26 mouse cellular contexts compared by ENCODE assay signal in genomic region chr7:132357841-132358237, GRCm38 (mm10).
"Had no signal": no experiment of that assay in that cellular context is flagged by ENCODE, and none has a peak within 500 bp of the region (broad histone marks: within the 10 kb centered on the region; RNA-seq: fewer than 3 reads in every experiment).

No protein-coding gene starts in this region.

- H3K4me1 ChIP-seq: forebrain, embryonic 15.5 days had no signal

- ATAC-seq: forebrain, embryonic 13.5 days; forebrain, embryonic 14.5 days; forebrain, embryonic 15.5 days; forebrain, embryonic 16.5 days; forebrain, postnatal 0 days had no signal

- H3K9me3 ChIP-seq: embryonic facial prominence, embryonic 10.5 days; embryonic facial prominence, embryonic 12.5 days; embryonic facial prominence, embryonic 13.5 days; embryonic facial prominence, embryonic 15.5 days; forebrain, embryonic 10.5 days; forebrain, embryonic 12.5 days; forebrain, embryonic 13.5 days; forebrain, embryonic 15.5 days had no signal

- H3K9ac ChIP-seq: embryonic facial prominence, embryonic 12.5 days; embryonic facial prominence, embryonic 13.5 days; embryonic facial prominence, embryonic 15.5 days; forebrain, embryonic 12.5 days; forebrain, embryonic 13.5 days; forebrain, embryonic 15.5 days; forebrain, postnatal 0 days had no signal

- H3K27ac ChIP-seq: embryonic facial prominence, embryonic 12.5 days; embryonic facial prominence, embryonic 13.5 days; embryonic facial prominence, embryonic 15.5 days; forebrain, embryonic 12.5 days; forebrain, embryonic 13.5 days; forebrain, embryonic 15.5 days; gastrocnemius, adult 2 months had no signal

- H3K36me3 ChIP-seq: embryonic facial prominence, embryonic 10.5 days; embryonic facial prominence, embryonic 12.5 days; embryonic facial prominence, embryonic 13.5 days; embryonic facial prominence, embryonic 15.5 days; forebrain, embryonic 10.5 days; forebrain, embryonic 12.5 days; forebrain, embryonic 15.5 days had no signal

- H3K4me2 ChIP-seq: embryonic facial prominence, embryonic 12.5 days; embryonic facial prominence, embryonic 13.5 days; embryonic facial prominence, embryonic 15.5 days; forebrain, embryonic 12.5 days; forebrain, embryonic 13.5 days; forebrain, embryonic 15.5 days had no signal

- H3K27me3 ChIP-seq: embryonic facial prominence, embryonic 15.5 days; forebrain, embryonic 13.5 days; forebrain, embryonic 15.5 days had no signal

- DNase-seq: cerebellum, adult 2 months; cerebellum, adult 8-10 months; cerebellum, adult 9-10 months; cerebellum, adult 9-11 months; cerebellum, postnatal 10 days; cerebellum, postnatal 14 days; cerebellum, postnatal 25 days; cerebellum, postnatal 36 days; embryo, embryonic 11 days; forebrain, postnatal 0 days; gastrocnemius, adult 2 months; gastrocnemius, postnatal 10 days; gastrocnemius, postnatal 14 days; gastrocnemius, postnatal 25 days; gastrocnemius, postnatal 36 days had no signal

- H3K4me3 ChIP-seq: embryonic facial prominence, embryonic 10.5 days; embryonic facial prominence, embryonic 12.5 days; embryonic facial prominence, embryonic 13.5 days; embryonic facial prominence, embryonic 15.5 days; erythroblast, embryonic 14.5 days; forebrain, embryonic 10.5 days; forebrain, embryonic 12.5 days; forebrain, embryonic 13.5 days; forebrain, embryonic 15.5 days; gastrocnemius, adult 2 months had no signal
